Mouse (Mus musculus) heart, embryonic 14.5 days (tissue): Measurements from ENCODE around the gene Itga9. TPM values are rescaled to one million over a fixed set of nuclear protein-coding genes. Genes with fewer than 3 reads are reported as not detected.

Source experiments
- ATAC-seq: fragments of 200-750 bp; cut with Nextera tagmentation; 2 replicates; pipeline ENCODE4 v1.8.0; 2017; ENCODE audit warnings: low read depth, moderate TSS enrichment; ENCODE audit not compliant: insufficient number of reproducible peaks, insufficient read depth, low FRiP score
- H3K27ac ChIP-seq, 2 experiments: fragments of 200-500 bp in 1 of 2; fragments of 300-500 bp in 1 of 2; sonication (generic) in 1 of 2; replicated peaks in 1 of 2; 2 replicates each; pipeline ENCODE4 v1.5.1; 2012 to 2014; ENCODE audit warnings: low read depth in 2 of 2, low read length in 2 of 2, control low read depth in 1 of 2, mild to moderate bottlenecking in 1 of 2, mixed read lengths in 1 of 2; ENCODE audit not compliant: control insufficient read depth in 1 of 2, insufficient read depth in 1 of 2
- H3K27me3 ChIP-seq: fragments of 300-500 bp; sonication (generic); 2 replicates; pipeline ENCODE4 v1.6.1; 2014; ENCODE audit warnings: mild to moderate bottlenecking, low read length, control low read depth; ENCODE audit not compliant: control insufficient read depth, insufficient read depth
- H3K36me3 ChIP-seq: fragments of 300-500 bp; sonication (generic); 2 replicates; pipeline ENCODE4 v1.6.1; 2014; ENCODE audit warnings: mild to moderate bottlenecking, control low read depth, low read length, mixed read lengths; ENCODE audit not compliant: control insufficient read depth, insufficient read depth
- H3K4me1 ChIP-seq, 2 experiments: fragments of 200-500 bp in 1 of 2; fragments of 300-500 bp in 1 of 2; sonication (generic) in 1 of 2; 2 replicates each; pipeline ENCODE4 v1.6.1; 2012 to 2014; ENCODE audit warnings: low read length in 2 of 2, control low read depth in 1 of 2, mixed read lengths in 1 of 2; ENCODE audit not compliant: control insufficient read depth in 2 of 2, insufficient read depth in 2 of 2
- H3K4me2 ChIP-seq: fragments of 300-500 bp; sonication (generic); 2 replicates; pipeline ENCODE4 v1.6.1; 2014; ENCODE audit warnings: mild to moderate bottlenecking, low read length
- H3K4me3 ChIP-seq, 2 experiments: fragments of 200-500 bp in 1 of 2; fragments of 300-500 bp in 1 of 2; sonication (generic) in 1 of 2; 2 replicates each; pipeline ENCODE4 v1.5.1; 2012 to 2014; ENCODE audit warnings: low read length in 2 of 2, mild to moderate bottlenecking in 2 of 2, control low read depth in 1 of 2, low read depth in 1 of 2, moderate library complexity in 1 of 2; ENCODE audit not compliant: control insufficient read depth in 1 of 2, insufficient read depth in 1 of 2
- H3K9ac ChIP-seq: fragments of 300-500 bp; sonication (generic); 2 replicates; pipeline ENCODE4 v1.6.1; 2014; ENCODE audit warnings: mild to moderate bottlenecking, low read length
- H3K9me3 ChIP-seq: fragments of 300-500 bp; sonication (generic); 2 replicates; pipeline ENCODE4 v1.6.1; 2016; ENCODE audit warnings: low read length, control low read depth; ENCODE audit not compliant: control insufficient read depth
- WGBS: fragments of 180-500 bp; shearing (Covaris S2); extraction: QIAGEN DNeasy Blood & Tissue Kit; methylation state at CpG from one replicate; pipeline ENCODE4 v1.1.7; 2014; 5-methylcytosine and 5-hydroxymethylcytosine counted together
- polyA plus RNA-seq: library from polyadenylated mRNA; unstranded; fragments of >200 nt; fragmentation: Nextera tagmentation; extraction: Ambion mirVana; gene quantifications from 2 replicates; pipeline ENCODE4 v1.2.1, GENCODE M21; 2014

Gene Itga9
- 15.2 and 16.1 TPM in 2 replicates for polyA plus RNA-seq

GRCm38 (mm10) chr9:118606148-118606816 is at the start of gene Itga9:
Gene Itga9, plus strand, starts transcription at chr9:118606690.
- Histone ChIP-seq H3K4me2 (peak within 1 kb of the TSS; percentile 87), H3K27ac (peak within 1 kb of the TSS; percentile 13 to 63; a peak in 2 of 4 replicates), H3K36me3 (no peaks in the 10 kb centered on the region), H3K4me3 (peak within 1 kb of the TSS; percentile 71 to 89), H3K4me1 (peaks cover 17 to 34% of the 10 kb centered on the region in 2 experiments), H3K27me3 (no peaks in the 10 kb centered on the region), H3K9me3 (no peaks in the 10 kb centered on the region), H3K9ac (peak within 1 kb of the TSS; percentile 95)
- ATAC-seq = peak; percentile 75
- 9% methylated on average over 41 of the region's 42 CpGs for WGBS

- no peak overlapping the region for H3K27ac ChIP-seq
- WGBS = 81% methylated on average over 24 of the region's 24 CpGs
- H3K4me3 ChIP-seq = no peak overlapping the region
Measured at GRCm38 (mm10) chr9:118556951-118557780, 49.3 kb upstream of the Itga9 start.

GRCm38 (mm10) chr9:118563356-118563755 is 43.1 kb upstream of the Itga9 start:
- Histone ChIP-seq H3K27ac (no peak overlapping the region), H3K4me2 (no peak overlapping the region), H3K9ac (no peak overlapping the region), H3K27me3 (no peaks in the 10 kb centered on the region), H3K4me3 (no peak overlapping the region), H3K9me3 (no peaks in the 10 kb centered on the region), H3K36me3 (peaks cover 98% of the 10 kb centered on the region), H3K4me1 (no peaks in the 10 kb centered on the region)
- WGBS = 97% methylated on average over 11 of the region's 11 CpGs
- ATAC-seq = no peak

More at GRCm38 (mm10) chr9:118556951-118557780, 49.3 kb upstream of the Itga9 start:
- Histone ChIP-seq H3K36me3 (peaks cover 93% of the 10 kb centered on the region), H3K9ac (no peak overlapping the region), H3K4me2 (no peak overlapping the region), H3K9me3 (no peaks in the 10 kb centered on the region), H3K4me1 (no peaks in the 10 kb centered on the region), H3K27me3 (no peaks in the 10 kb centered on the region)
- no peak for ATAC-seq

GRCm38 (mm10) chr9:118563866-118564265 is 42.6 kb upstream of the Itga9 start:
- H3K9ac ChIP-seq = no peak overlapping the region
- WGBS = 89% methylated on average over 7 of the region's 7 CpGs
- peaks cover 95% of the 10 kb centered on the region for H3K36me3 ChIP-seq
- ATAC-seq = no peak
- H3K4me1 ChIP-seq = no peaks in the 10 kb centered on the region
- no peak overlapping the region for H3K27ac ChIP-seq
- H3K4me3 ChIP-seq = no peak overlapping the region
- H3K27me3 ChIP-seq = no peaks in the 10 kb centered on the region
- no peak overlapping the region for H3K4me2 ChIP-seq
- H3K9me3 ChIP-seq = no peaks in the 10 kb centered on the region

GRCm38 (mm10) chr9:118564696-118565095 is 41.8 kb upstream of the Itga9 start:
- Histone ChIP-seq H3K9ac (no peak overlapping the region), H3K9me3 (no peaks in the 10 kb centered on the region), H3K27me3 (no peaks in the 10 kb centered on the region), H3K4me2 (no peak overlapping the region), H3K4me1 (no peaks in the 10 kb centered on the region), H3K27ac (no peak overlapping the region), H3K36me3 (peaks cover 95% of the 10 kb centered on the region), H3K4me3 (no peak overlapping the region)
- ATAC-seq = no peak
- WGBS = 83% methylated on average over 16 of the region's 16 CpGs

GRCm38 (mm10) chr9:118569328-118569727 is 37.2 kb upstream of the Itga9 start:
- no peak for ATAC-seq
- no peak overlapping the region for H3K4me2 ChIP-seq
- H3K9me3 ChIP-seq = no peaks in the 10 kb centered on the region
- WGBS = 92% methylated on average over 6 of the region's 6 CpGs
- H3K4me1 ChIP-seq = no peaks in the 10 kb centered on the region
- no peak overlapping the region for H3K27ac ChIP-seq
- H3K9ac ChIP-seq = no peak overlapping the region
- H3K4me3 ChIP-seq = no peak overlapping the region
- H3K27me3 ChIP-seq = no peaks in the 10 kb centered on the region
- H3K36me3 ChIP-seq = peaks cover 93% of the 10 kb centered on the region

- Histone ChIP-seq H3K27me3 (no peaks in the 10 kb centered on the region), H3K36me3 (peaks cover 93% of the 10 kb centered on the region), H3K4me1 (no peaks in the 10 kb centered on the region), H3K9me3 (no peaks in the 10 kb centered on the region), H3K4me3 (no peak overlapping the region), H3K4me2 (no peak overlapping the region), H3K9ac (no peak overlapping the region), H3K27ac (no peak overlapping the region)
- no peak for ATAC-seq
- WGBS = 72% methylated on average over 4 of the region's 4 CpGs
Measured at GRCm38 (mm10) chr9:118570865-118571264, 35.6 kb upstream of the Itga9 start.
